Mouse (Mus musculus) C2C12 (cell line): ENCODE measurements around the gene Cep95. TPM values are rescaled to one million over a fixed set of nuclear protein-coding genes. Genes with fewer than 3 reads are reported as not detected.

Experiments
- H3K27me3 ChIP-seq: one replicate; pipeline ENCODE4 v1.6.1; 2011; ENCODE audit not compliant: control insufficient read depth, insufficient read depth, insufficient read length
- H3K36me3 ChIP-seq: one replicate; pipeline ENCODE4 v1.6.1; 2011; ENCODE audit not compliant: control insufficient read depth, insufficient read depth
- H3K4me3 ChIP-seq: one replicate; pipeline ENCODE4 v1.5.1; 2011; ENCODE audit warnings: mild to moderate bottlenecking, control low read depth; ENCODE audit not compliant: poor library complexity, insufficient read depth, severe bottlenecking
- H3K79me2 ChIP-seq: one replicate; pipeline ENCODE4 v1.6.1; 2011; ENCODE audit not compliant: control insufficient read depth, insufficient read depth
- H3K79me3 ChIP-seq: one replicate; pipeline ENCODE4 v1.6.1; 2011; ENCODE audit warnings: low read depth, control low read depth
- H3ac ChIP-seq: one replicate; pipeline ENCODE3; 2011; ENCODE audit warnings: low read depth; ENCODE audit not compliant: control insufficient read depth, insufficient read length
- CEBPB ChIP-seq: IDR thresholded peaks from one replicate; pipeline ENCODE4 v1.6.1; 2011; ENCODE audit warnings: low read depth, mild to moderate bottlenecking, control low read depth, moderate library complexity
- CTCF ChIP-seq: IDR thresholded peaks from one replicate; pipeline ENCODE4 v1.5.1; 2011; ENCODE audit not compliant: control insufficient read depth, insufficient read depth, insufficient read length
- FOSL1 ChIP-seq: IDR thresholded peaks from one replicate; pipeline ENCODE4 v1.8.0; 2011; ENCODE audit warnings: mild to moderate bottlenecking, low read length; ENCODE audit not compliant: poor library complexity, insufficient read depth, severe bottlenecking
- MAX ChIP-seq: IDR thresholded peaks from one replicate; pipeline ENCODE4 v1.6.1; 2011; ENCODE audit warnings: mild to moderate bottlenecking, control low read depth
- MYOD1 ChIP-seq: IDR thresholded peaks from one replicate; pipeline ENCODE4 v1.6.1; 2011; ENCODE audit warnings: low read depth; ENCODE audit not compliant: control insufficient read depth, insufficient read length
- MYOG ChIP-seq: IDR thresholded peaks from one replicate; pipeline ENCODE4 v1.6.1; 2011; ENCODE audit not compliant: control insufficient read depth, insufficient read length; ENCODE audit errors: extremely low read depth
- USF1 ChIP-seq: IDR thresholded peaks from one replicate; pipeline ENCODE4 v1.6.1; 2011; ENCODE audit warnings: low read depth, mild to moderate bottlenecking, control low read depth, moderate library complexity
- polyA plus RNA-seq: library from polyadenylated mRNA; unstranded; fragments of >200 nt; fragmentation: generic; extraction: Trizol; gene quantifications from one replicate; pipeline ENCODE4 v1.2.1, GENCODE M21; 2012; ENCODE audit warnings: missing spikeins

Gene Cep95
- polyA plus RNA-seq, 1 experiment, result 3.5 TPM

- Histone ChIP-seq H3K27me3 (no peaks in the 10 kb centered on the region), H3K79me2 (no peaks in the 10 kb centered on the region), H3K4me3 (no peak overlapping the region), H3ac (no peak overlapping the region), H3K79me3 (no peaks in the 10 kb centered on the region), H3K36me3 (peaks cover 92% of the 10 kb centered on the region)
- TF ChIP-seq USF1 (no peak), MYOD1 (no peak), MAX (no peak), CEBPB (no peak), CTCF (no peak), MYOG (no peak), FOSL1 (no peak)
Measured at GRCm38 (mm10) chr11:106770195-106770974, 18.7 kb upstream of the Cep95 start.

GRCm38 (mm10) chr11:106773061-106773460, 16.0 kb upstream of the Cep95 start:
- peaks cover 89% of the 10 kb centered on the region for H3K36me3 ChIP-seq
- TF ChIP-seq MAX (no peak), CEBPB (no peak), FOSL1 (no peak), MYOG (no peak), CTCF (no peak), USF1 (no peak), MYOD1 (no peak)

GRCm38 (mm10) chr11:106776960-106777359, 12.1 kb upstream of the Cep95 start:
- peaks cover 11% of the 10 kb centered on the region for H3K79me3 ChIP-seq
- peaks cover 36% of the 10 kb centered on the region for H3K79me2 ChIP-seq
- no peaks in the 10 kb centered on the region for H3K27me3 ChIP-seq
- no peak overlapping the region for H3K4me3 ChIP-seq
- H3K36me3 ChIP-seq, result peaks cover 77% of the 10 kb centered on the region
- H3ac ChIP-seq, result no peak overlapping the region
- TF ChIP-seq MYOD1 (no peak), MYOG (no peak), CEBPB (peak; percentile 69), USF1 (no peak), FOSL1 (no peak), MAX (no peak)

More at GRCm38 (mm10) chr11:106773061-106773460, 16.0 kb upstream of the Cep95 start:
- Histone ChIP-seq H3K79me3 (peaks cover 6% of the 10 kb centered on the region), H3K4me3 (no peak overlapping the region), H3ac (no peak overlapping the region), H3K79me2 (peaks cover 19% of the 10 kb centered on the region), H3K27me3 (no peaks in the 10 kb centered on the region)

GRCm38 (mm10) chr11:106777395-106777794, 11.7 kb upstream of the Cep95 start:
- TF ChIP-seq CTCF (no peak), MYOD1 (no peak), FOSL1 (no peak), CEBPB (no peak), MAX (no peak), MYOG (no peak), USF1 (no peak)
- H3K79me2 ChIP-seq, result peaks cover 41% of the 10 kb centered on the region
- H3K4me3 ChIP-seq, result no peak overlapping the region
- no peaks in the 10 kb centered on the region for H3K27me3 ChIP-seq
- peaks cover 11% of the 10 kb centered on the region for H3K79me3 ChIP-seq
- no peak overlapping the region for H3ac ChIP-seq
- H3K36me3 ChIP-seq, result peaks cover 77% of the 10 kb centered on the region

- H3K79me2 ChIP-seq, result peaks cover 48% of the 10 kb centered on the region
- H3K36me3 ChIP-seq, result peaks cover 77% of the 10 kb centered on the region
- H3K27me3 ChIP-seq, result no peaks in the 10 kb centered on the region
- H3K4me3 ChIP-seq, result peak overlapping the region; percentile 74
- peaks cover 17% of the 10 kb centered on the region for H3K79me3 ChIP-seq
- no peak overlapping the region for H3ac ChIP-seq
- no peak for TF ChIP-seq CTCF
- no peak for TF ChIP-seq FOSL1
- TF ChIP-seq MYOG, result no peak
- TF ChIP-seq CEBPB, result no peak
- no peak for TF ChIP-seq MAX
- TF ChIP-seq MYOD1, result no peak
- TF ChIP-seq USF1, result no peak
Measured at GRCm38 (mm10) chr11:106778132-106778531, 10.9 kb upstream of the Cep95 start.
